Mouse (Mus musculus): ENCODE measurements around the gene Qrich1. TPM values are rescaled to one million over a fixed set of nuclear protein-coding genes. Genes with fewer than 3 reads are reported as not detected.
A peak's percentile ranks its signal among the peaks of the same experiment; 100 is the strongest.

Gene Qrich1
- polyA plus RNA-seq, 1 experiment from 2014 or later, result 169 TPM

DNA sequence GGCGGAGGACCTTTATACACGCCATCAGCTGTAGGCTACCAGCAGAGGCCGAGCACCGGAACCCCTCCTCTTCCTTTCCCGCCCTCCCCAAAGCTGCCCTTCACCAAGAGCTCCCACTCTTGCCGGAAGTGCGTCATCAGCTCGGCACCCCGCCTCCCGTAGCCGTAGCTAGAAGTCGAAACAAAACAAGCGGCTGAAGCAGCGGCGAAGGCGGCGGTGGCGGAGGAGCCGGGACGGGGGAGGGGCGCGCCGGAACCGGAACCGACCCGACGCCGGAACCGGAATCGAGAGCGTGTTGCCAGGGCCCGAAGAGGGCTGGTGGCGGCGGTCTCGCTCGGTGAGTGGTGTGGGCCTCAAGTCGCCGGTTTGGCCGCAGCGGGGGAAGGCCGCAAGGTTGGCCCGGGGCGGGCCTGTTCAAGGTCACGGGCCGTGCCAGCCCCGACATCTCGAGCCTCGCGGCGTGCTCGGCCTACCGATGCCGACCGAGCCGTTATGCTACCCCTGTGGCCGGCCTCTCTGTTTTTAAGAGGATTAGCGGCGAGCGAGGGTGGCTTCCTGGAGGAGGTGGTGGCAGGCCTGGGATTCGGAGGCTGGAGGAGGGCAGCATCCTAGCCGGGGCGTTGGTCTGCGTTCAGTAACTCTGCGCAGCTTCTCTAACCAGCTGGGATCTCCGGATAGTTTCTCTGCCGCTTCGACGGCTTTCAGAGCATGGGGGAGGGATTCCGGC, 25.9 kb upstream of the Qrich1 start, which contains the start of gene Usp19:
Gene Usp19 (plus strand): TSS at position 44 of the 727 bp plus-strand sequence.
- H3K9me3 ChIP-seq (ENCODE audit: control insufficient read depth, low read length), result no peaks in the 10 kb centered on the region
- H3K9ac ChIP-seq (ENCODE audit: low read length), result peak within 1 kb of the TSS; percentile 87
- peaks cover 5% of the 10 kb centered on the region for H3K4me1 ChIP-seq (ENCODE audit: control insufficient read depth, insufficient read depth, low read length)
- under 1% methylated on average over 68 of the region's 69 CpGs for WGBS
- peak within 1 kb of the TSS; percentile 86 for H3K4me3 ChIP-seq (ENCODE audit: low read depth, low read length)
- ATAC-seq (ENCODE audit: insufficient read depth, low FRiP score, low TSS enrichment) (peak; percentile 93), DNase-seq (ENCODE audit: low spot score) (peak; percentile 96)
- peaks cover 39% of the 10 kb centered on the region for H3K36me3 ChIP-seq (ENCODE audit: control insufficient read depth, insufficient read depth, low read length)
- peak within 1 kb of the TSS; percentile 77 for H3K27ac ChIP-seq (ENCODE audit: low read depth, low read length)
- H3K4me2 ChIP-seq (ENCODE audit: low read depth), result peak within 1 kb of the TSS; percentile 93
- H3K27me3 ChIP-seq (ENCODE audit: control insufficient read depth, insufficient read depth, low read length), result no peaks in the 10 kb centered on the region

DNA sequence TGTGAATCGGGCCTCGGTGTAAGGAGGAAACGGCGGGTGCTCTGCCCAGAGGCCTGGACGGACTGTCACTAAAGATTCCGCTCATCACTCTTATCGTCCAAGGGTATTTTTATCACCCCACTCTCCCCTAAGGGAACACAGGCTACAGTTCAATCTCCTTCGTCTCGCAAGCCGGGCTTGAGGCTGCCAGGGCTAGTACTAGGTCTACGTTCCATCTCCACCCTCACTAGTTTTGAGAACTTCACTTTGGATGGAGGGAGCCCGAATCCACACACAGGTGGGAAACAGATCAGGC, 25.4 kb upstream of the Qrich1 start:
- H3K9me3 ChIP-seq (ENCODE audit: control insufficient read depth, low read length), result no peaks in the 10 kb centered on the region
- peak overlapping the region; percentile 86 for H3K4me3 ChIP-seq (ENCODE audit: low read depth, low read length)
- no peak for DNase-seq (ENCODE audit: low spot score)
- H3K4me2 ChIP-seq (ENCODE audit: low read depth), result peak overlapping the region; percentile 93
- peaks cover 41% of the 10 kb centered on the region for H3K36me3 ChIP-seq (ENCODE audit: control insufficient read depth, insufficient read depth, low read length)
- peak overlapping the region; percentile 87 for H3K9ac ChIP-seq (ENCODE audit: low read length)
- ATAC-seq (ENCODE audit: insufficient read depth, low FRiP score, low TSS enrichment), result 0 out of 2 replicates have a peak, but pooled peaks have one; percentile 3
- peak overlapping the region; percentile 77; the same call in 1 of the 2 replicates for H3K27ac ChIP-seq (ENCODE audit: low read depth, low read length)
- 15% methylated on average over 12 of the region's 12 CpGs for WGBS
- peaks cover 5% of the 10 kb centered on the region for H3K4me1 ChIP-seq (ENCODE audit: control insufficient read depth, insufficient read depth, low read length)
- no peaks in the 10 kb centered on the region for H3K27me3 ChIP-seq (ENCODE audit: control insufficient read depth, insufficient read depth, low read length)

DNA sequence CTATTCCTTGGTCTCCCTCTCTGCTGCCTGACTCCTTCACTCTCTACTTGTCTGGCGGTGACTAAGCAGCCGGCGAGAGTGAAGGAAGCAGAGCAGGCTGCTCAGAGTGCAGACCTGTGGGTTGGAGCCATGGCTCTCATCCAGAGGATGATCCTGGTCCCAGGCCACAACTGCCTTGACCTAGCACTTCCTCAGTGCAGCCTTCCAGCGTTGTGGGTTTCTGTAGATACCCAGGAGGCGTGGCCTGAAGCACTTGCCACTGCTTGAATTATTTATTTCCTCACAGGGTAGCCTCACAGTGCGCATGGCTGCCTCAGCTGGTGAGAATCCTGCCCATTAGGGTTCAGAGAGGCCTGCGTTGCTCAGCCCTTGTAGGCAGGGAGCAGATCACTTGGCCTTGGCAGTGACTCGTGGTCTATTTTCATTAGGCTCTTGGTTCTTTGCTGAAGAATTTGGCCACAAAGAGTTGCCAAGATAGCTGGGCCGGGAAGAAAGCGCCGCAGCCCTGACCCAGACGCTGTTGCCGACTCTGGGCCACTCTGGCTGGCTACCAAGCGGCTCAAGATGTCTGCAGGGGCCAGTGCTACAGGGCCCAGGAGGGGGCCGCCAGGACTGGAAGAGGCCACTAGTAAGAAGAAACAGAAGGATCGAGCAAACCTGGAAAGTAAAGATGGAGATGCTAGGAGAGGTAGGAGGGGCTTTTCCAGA, 24.4 kb upstream of the Qrich1 start:
- ATAC-seq (ENCODE audit: insufficient read depth, low FRiP score, low TSS enrichment), result no peak
- H3K27ac ChIP-seq (ENCODE audit: low read depth, low read length), result no peak overlapping the region
- peaks cover 45% of the 10 kb centered on the region for H3K36me3 ChIP-seq (ENCODE audit: control insufficient read depth, insufficient read depth, low read length)
- H3K9me3 ChIP-seq (ENCODE audit: control insufficient read depth, low read length), result no peaks in the 10 kb centered on the region
- peaks cover 5% of the 10 kb centered on the region for H3K4me1 ChIP-seq (ENCODE audit: control insufficient read depth, insufficient read depth, low read length)
- 90% methylated on average over 16 of the region's 16 CpGs for WGBS
- no peaks in the 10 kb centered on the region for H3K27me3 ChIP-seq (ENCODE audit: control insufficient read depth, insufficient read depth, low read length)
- H3K4me3 ChIP-seq (ENCODE audit: low read depth, low read length), result peak overlapping the region; percentile 86
- peak overlapping the region; percentile 87; the same call in 1 of the 2 replicates for H3K9ac ChIP-seq (ENCODE audit: low read length)
- peak overlapping the region; percentile 93 for H3K4me2 ChIP-seq (ENCODE audit: low read depth)
- no peak for DNase-seq (ENCODE audit: low spot score)

DNA sequence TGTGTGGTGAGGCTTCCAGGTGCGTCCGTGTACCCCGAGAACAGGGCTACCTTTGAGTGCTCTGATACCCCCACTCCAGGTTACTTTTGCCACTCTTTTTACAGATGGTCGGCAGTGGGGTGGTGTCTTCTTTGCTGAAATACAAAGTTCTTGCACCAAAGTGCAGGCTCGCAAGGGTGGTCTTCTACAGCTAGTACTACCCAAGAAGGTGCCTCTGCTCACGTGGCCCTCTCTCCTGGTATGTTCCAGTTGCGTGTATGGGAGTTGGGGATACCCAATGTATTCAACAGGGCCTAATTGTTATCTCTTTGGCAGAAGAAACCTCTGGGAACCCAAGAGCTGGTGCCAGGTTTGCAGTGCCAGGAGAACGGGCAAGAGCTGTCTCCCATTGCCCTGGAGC, 23.4 kb upstream of the Qrich1 start:
- no peak overlapping the region for H3K9ac ChIP-seq (ENCODE audit: low read length)
- DNase-seq (ENCODE audit: low spot score) (no peak), ATAC-seq (ENCODE audit: insufficient read depth, low FRiP score, low TSS enrichment) (no peak)
- no peak overlapping the region for H3K4me3 ChIP-seq (ENCODE audit: low read depth, low read length)
- H3K4me1 ChIP-seq (ENCODE audit: control insufficient read depth, insufficient read depth, low read length), result peaks cover 5% of the 10 kb centered on the region
- H3K27ac ChIP-seq (ENCODE audit: low read depth, low read length), result no peak overlapping the region
- no peaks in the 10 kb centered on the region for H3K9me3 ChIP-seq (ENCODE audit: control insufficient read depth, low read length)
- peaks cover 52% of the 10 kb centered on the region for H3K36me3 ChIP-seq (ENCODE audit: control insufficient read depth, insufficient read depth, low read length)
- no peak overlapping the region for H3K4me2 ChIP-seq (ENCODE audit: low read depth)
- H3K27me3 ChIP-seq (ENCODE audit: control insufficient read depth, insufficient read depth, low read length), result no peaks in the 10 kb centered on the region
- 94% methylated on average over 8 of the region's 8 CpGs for WGBS

DNA sequence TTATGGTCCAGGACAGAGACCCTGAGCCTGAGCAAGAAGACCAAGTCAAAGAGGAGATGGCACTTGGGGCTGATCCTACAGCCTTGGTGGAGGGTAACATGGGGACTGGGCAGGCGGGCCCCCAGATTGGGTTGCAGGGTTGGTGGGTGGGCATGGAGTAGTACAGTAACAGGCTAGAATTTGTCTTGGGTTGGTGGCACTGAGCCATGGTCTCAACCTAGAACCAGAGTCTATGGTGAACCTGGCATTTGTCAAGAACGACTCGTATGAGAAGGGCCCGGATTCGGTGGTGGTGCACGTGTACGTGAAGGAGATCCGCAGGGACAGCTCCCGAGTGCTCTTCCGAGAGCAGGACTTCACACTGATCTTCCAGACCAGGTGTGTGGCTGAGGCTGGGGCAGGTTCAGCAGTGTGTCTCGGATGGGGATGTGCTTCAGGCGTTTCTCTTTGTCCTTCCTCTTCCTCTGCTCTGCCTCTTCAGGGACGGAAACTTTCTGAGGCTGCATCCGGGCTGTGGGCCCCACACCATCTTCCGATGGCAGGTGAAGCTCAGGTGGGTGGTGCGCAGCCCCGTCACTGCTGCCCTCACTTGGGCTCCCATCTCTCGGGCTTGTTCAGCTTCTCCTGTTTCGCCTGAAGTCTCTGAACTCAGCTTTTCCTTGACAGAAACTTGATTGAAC, 22.3 kb upstream of the Qrich1 start:
- Histone ChIP-seq H3K4me2 (ENCODE audit: low read depth) (no peak overlapping the region), H3K4me3 (ENCODE audit: low read depth, low read length) (no peak overlapping the region), H3K36me3 (ENCODE audit: control insufficient read depth, insufficient read depth, low read length) (peaks cover 59% of the 10 kb centered on the region), H3K27me3 (ENCODE audit: control insufficient read depth, insufficient read depth, low read length) (no peaks in the 10 kb centered on the region), H3K27ac (ENCODE audit: low read depth, low read length) (no peak overlapping the region), H3K9ac (ENCODE audit: low read length) (no peak overlapping the region), H3K9me3 (ENCODE audit: control insufficient read depth, low read length) (no peaks in the 10 kb centered on the region), H3K4me1 (ENCODE audit: control insufficient read depth, insufficient read depth, low read length) (peaks cover 5% of the 10 kb centered on the region)
- WGBS, result 96% methylated on average over 19 of the region's 19 CpGs
- DNase-seq (ENCODE audit: low spot score) (no peak), ATAC-seq (ENCODE audit: insufficient read depth, low FRiP score, low TSS enrichment) (no peak)

DNA sequence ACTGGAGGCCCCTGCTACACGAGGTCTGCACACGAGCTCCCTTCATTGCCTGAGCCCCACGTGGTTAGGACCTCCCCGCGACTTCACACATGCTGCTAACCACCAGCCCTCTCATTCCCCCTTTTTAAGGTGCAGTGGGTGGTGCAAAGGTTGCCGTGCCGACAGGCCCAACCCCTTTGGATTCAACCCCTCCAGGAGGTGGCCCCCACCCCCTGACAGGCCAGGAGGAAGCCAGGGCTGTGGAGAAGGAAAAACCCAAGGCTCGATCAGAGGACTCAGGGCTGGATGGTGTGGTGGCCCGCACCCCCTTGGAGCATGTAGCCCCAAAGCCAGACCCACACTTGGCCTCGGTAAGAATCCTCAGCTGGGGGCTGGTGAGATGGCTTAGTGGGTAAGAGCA, 21.7 kb upstream of the Qrich1 start:
- Histone ChIP-seq H3K9me3 (ENCODE audit: control insufficient read depth, low read length) (no peaks in the 10 kb centered on the region), H3K4me2 (ENCODE audit: low read depth) (no peak overlapping the region), H3K27ac (ENCODE audit: low read depth, low read length) (no peak overlapping the region), H3K4me1 (ENCODE audit: control insufficient read depth, insufficient read depth, low read length) (peaks cover 5% of the 10 kb centered on the region), H3K4me3 (ENCODE audit: low read depth, low read length) (no peak overlapping the region), H3K27me3 (ENCODE audit: control insufficient read depth, insufficient read depth, low read length) (no peaks in the 10 kb centered on the region), H3K9ac (ENCODE audit: low read length) (no peak overlapping the region), H3K36me3 (ENCODE audit: control insufficient read depth, insufficient read depth, low read length) (peaks cover 61% of the 10 kb centered on the region)
- no peak for DNase-seq (ENCODE audit: low spot score)
- WGBS, result 83% methylated on average over 10 of the region's 10 CpGs
- ATAC-seq (ENCODE audit: insufficient read depth, low FRiP score, low TSS enrichment), result no peak

DNA sequence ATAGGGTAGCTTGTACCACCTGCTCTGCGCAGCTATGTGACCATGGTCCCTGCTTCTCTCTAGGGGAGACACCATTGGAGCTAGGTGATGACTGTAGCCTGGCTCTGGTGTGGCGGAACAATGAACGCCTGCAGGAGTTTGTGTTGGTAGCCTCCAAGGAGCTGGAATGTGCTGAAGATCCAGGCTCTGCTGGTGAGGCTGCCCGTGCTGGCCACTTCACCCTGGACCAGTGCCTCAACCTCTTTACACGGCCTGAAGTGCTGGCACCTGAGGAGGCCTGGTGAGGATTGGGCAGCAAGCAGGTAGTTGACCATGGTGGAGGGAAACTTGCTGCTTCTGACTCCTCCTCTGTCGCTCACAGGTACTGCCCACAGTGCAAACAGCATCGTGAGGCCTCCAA, 17.4 kb upstream of the Qrich1 start:
- H3K4me1 ChIP-seq (ENCODE audit: control insufficient read depth, insufficient read depth, low read length), result no peaks in the 10 kb centered on the region
- peaks cover 57% of the 10 kb centered on the region for H3K36me3 ChIP-seq (ENCODE audit: control insufficient read depth, insufficient read depth, low read length)
- ATAC-seq (ENCODE audit: insufficient read depth, low FRiP score, low TSS enrichment), result no peak
- 95% methylated on average over 7 of the region's 7 CpGs for WGBS
- no peak overlapping the region for H3K4me3 ChIP-seq (ENCODE audit: low read depth, low read length)
- H3K4me2 ChIP-seq (ENCODE audit: low read depth), result no peak overlapping the region
- no peaks in the 10 kb centered on the region for H3K9me3 ChIP-seq (ENCODE audit: control insufficient read depth, low read length)
- no peaks in the 10 kb centered on the region for H3K27me3 ChIP-seq (ENCODE audit: control insufficient read depth, insufficient read depth, low read length)
- H3K9ac ChIP-seq (ENCODE audit: low read length), result no peak overlapping the region
- DNase-seq (ENCODE audit: low spot score), result no peak
- no peak overlapping the region for H3K27ac ChIP-seq (ENCODE audit: low read depth, low read length)

DNA sequence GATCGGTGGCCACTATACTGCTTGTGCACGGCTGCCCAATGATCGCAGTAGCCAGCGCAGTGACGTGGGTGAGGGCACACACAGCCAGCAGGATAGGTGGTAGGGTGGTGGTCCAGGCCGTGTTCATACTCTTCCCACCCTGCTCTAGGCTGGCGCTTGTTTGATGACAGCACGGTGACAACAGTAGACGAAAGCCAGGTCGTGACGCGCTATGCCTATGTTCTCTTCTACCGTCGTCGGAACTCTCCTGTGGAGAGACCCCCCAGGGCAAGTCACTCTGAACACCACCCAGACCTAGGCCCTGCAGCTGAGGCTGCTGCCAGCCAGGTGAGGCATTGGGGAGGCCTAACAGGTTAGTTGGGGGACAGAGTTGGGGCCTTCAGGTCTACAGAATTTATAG, 16.7 kb upstream of the Qrich1 start:
- Histone ChIP-seq H3K4me2 (ENCODE audit: low read depth) (no peak overlapping the region), H3K4me3 (ENCODE audit: low read depth, low read length) (no peak overlapping the region), H3K9me3 (ENCODE audit: control insufficient read depth, low read length) (no peaks in the 10 kb centered on the region), H3K4me1 (ENCODE audit: control insufficient read depth, insufficient read depth, low read length) (no peaks in the 10 kb centered on the region), H3K27ac (ENCODE audit: low read depth, low read length) (no peak overlapping the region), H3K27me3 (ENCODE audit: control insufficient read depth, insufficient read depth, low read length) (no peaks in the 10 kb centered on the region), H3K36me3 (ENCODE audit: control insufficient read depth, insufficient read depth, low read length) (peaks cover 50% of the 10 kb centered on the region), H3K9ac (ENCODE audit: low read length) (no peak overlapping the region)
- 96% methylated on average over 15 of the region's 15 CpGs for WGBS
- DNase-seq (ENCODE audit: low spot score) (no peak), ATAC-seq (ENCODE audit: insufficient read depth, low FRiP score, low TSS enrichment) (no peak)
